Mouse (Mus musculus): ENCODE data around the gene Ubb.
"Not testable (repeated sequence)": the region's sequence is repeated elsewhere in the genome, so short reads cannot be mapped to it uniquely, and the experiment has no call there.

Gene Ubb

GRCm38 (mm10) chr11:62550727-62551225 is at the start of gene Ubb:
Ubb (plus strand) TSS chr11:62551171.
- DNase-seq (ENCODE audit: extremely low spot score), result peak; percentile 96

- DNase-seq (ENCODE audit: extremely low spot score), result no peak
Measured at GRCm38 (mm10) chr11:62507683-62508082, 43.3 kb upstream of the Ubb start.

- not testable (repeated sequence) for DNase-seq (ENCODE audit: extremely low spot score)
Measured at GRCm38 (mm10) chr11:62508365-62508764, 42.6 kb upstream of the Ubb start.

GRCm38 (mm10) chr11:62508816-62509215 is 42.2 kb upstream of the Ubb start:
- DNase-seq (ENCODE audit: extremely low spot score), result not testable (repeated sequence)

GRCm38 (mm10) chr11:62509571-62509970 is 41.4 kb upstream of the Ubb start:
- DNase-seq (ENCODE audit: extremely low spot score), result no peak

GRCm38 (mm10) chr11:62510956-62511355 is 40.0 kb upstream of the Ubb start:
- no peak for DNase-seq (ENCODE audit: extremely low spot score)

- DNase-seq (ENCODE audit: extremely low spot score), result no peak
Measured at GRCm38 (mm10) chr11:62511444-62512202, 39.3 kb upstream of the Ubb start.

- DNase-seq (ENCODE audit: extremely low spot score), result no peak
Measured at GRCm38 (mm10) chr11:62512529-62513080, 38.4 kb upstream of the Ubb start.

GRCm38 (mm10) chr11:62513311-62513710 is 37.7 kb upstream of the Ubb start:
- no peak for DNase-seq (ENCODE audit: extremely low spot score)

GRCm38 (mm10) chr11:62518991-62519390 is 32.0 kb upstream of the Ubb start:
- peak; percentile 17 for DNase-seq (ENCODE audit: extremely low spot score)

- no peak for DNase-seq (ENCODE audit: extremely low spot score)
Measured at GRCm38 (mm10) chr11:62522283-62522682, 28.7 kb upstream of the Ubb start.

GRCm38 (mm10) chr11:62537089-62537488 is 13.9 kb upstream of the Ubb start:
- DNase-seq (ENCODE audit: extremely low spot score), result no peak

GRCm38 (mm10) chr11:62537590-62537989 is 13.4 kb upstream of the Ubb start:
- no peak for DNase-seq (ENCODE audit: extremely low spot score)

- DNase-seq (ENCODE audit: extremely low spot score), result peak; percentile 70
Measured at GRCm38 (mm10) chr11:62538321-62539088, 12.5 kb upstream of the Ubb start.

- peak; percentile 73 for DNase-seq (ENCODE audit: extremely low spot score)
Measured at GRCm38 (mm10) chr11:62539089-62539890, 11.7 kb upstream of the Ubb start, which contains the start of gene Cenpv. Cenpv (minus strand) TSS chr11:62539261.

GRCm38 (mm10) chr11:62540167-62540566 is 10.8 kb upstream of the Ubb start:
- no peak for DNase-seq (ENCODE audit: extremely low spot score)

GRCm38 (mm10) chr11:62540969-62541368 is 10.0 kb upstream of the Ubb start:
- DNase-seq (ENCODE audit: extremely low spot score), result no peak

- DNase-seq (ENCODE audit: extremely low spot score), result no peak
Measured at GRCm38 (mm10) chr11:62541581-62541980, 9.4 kb upstream of the Ubb start.

GRCm38 (mm10) chr11:62543991-62544390 is 7.0 kb upstream of the Ubb start:
- no peak for DNase-seq (ENCODE audit: extremely low spot score)

GRCm38 (mm10) chr11:62549782-62550181 is 1.2 kb upstream of the Ubb start:
- no peak for DNase-seq (ENCODE audit: extremely low spot score)

- peak; percentile 66 for DNase-seq (ENCODE audit: extremely low spot score)
Measured at GRCm38 (mm10) chr11:62550227-62550685, 715 bp upstream of the Ubb start.
